Mouse (Mus musculus): ENCODE measurements around the gene Ppp2r3a. TPM values are rescaled to one million over a fixed set of nuclear protein-coding genes. Genes with fewer than 3 reads are reported as not detected.

Gene Ppp2r3a
- polyA plus RNA-seq, 1 experiment from 2014 or later: 23.5 TPM

GRCm38 (mm10) chr9:101245493-101245892 is 6.1 kb downstream of the Ppp2r3a start:
- WGBS: 91% methylated on average over 5 of the region's 5 CpGs
- Histone ChIP-seq H3K4me2 (replicated peaks; ENCODE audit: low read depth, low read length) (no peak overlapping the region), H3K4me1 (ENCODE audit: control insufficient read depth, insufficient read depth, low read length) (peaks cover 12% of the 10 kb centered on the region; the same call in 1 of the 2 replicates), H3K36me3 (ENCODE audit: control insufficient read depth, insufficient read depth, low read length) (no peaks in the 10 kb centered on the region), H3K9me3 (ENCODE audit: control insufficient read depth, low read length) (no peaks in the 10 kb centered on the region), H3K27ac (ENCODE audit: low read depth, low read length) (no peak overlapping the region), H3K27me3 (ENCODE audit: control insufficient read depth, insufficient read depth, low read length) (no peaks in the 10 kb centered on the region), H3K4me3 (ENCODE audit: low read length) (no peak overlapping the region), H3K9ac (ENCODE audit: low read depth, low read length) (no peak overlapping the region)
- no peak for ATAC-seq (ENCODE audit: low FRiP score, low TSS enrichment)

- no peak for ATAC-seq (ENCODE audit: low FRiP score, low TSS enrichment)
- Histone ChIP-seq H3K36me3 (ENCODE audit: control insufficient read depth, insufficient read depth, low read length) (no peaks in the 10 kb centered on the region), H3K4me1 (ENCODE audit: control insufficient read depth, insufficient read depth, low read length) (no peaks in the 10 kb centered on the region), H3K9ac (ENCODE audit: low read depth, low read length) (no peak overlapping the region), H3K4me2 (replicated peaks; ENCODE audit: low read depth, low read length) (no peak overlapping the region), H3K4me3 (ENCODE audit: low read length) (no peak overlapping the region), H3K9me3 (ENCODE audit: control insufficient read depth, low read length) (no peaks in the 10 kb centered on the region), H3K27me3 (ENCODE audit: control insufficient read depth, insufficient read depth, low read length) (no peaks in the 10 kb centered on the region), H3K27ac (ENCODE audit: low read depth, low read length) (no peak overlapping the region)
- WGBS: 60% methylated on average over 2 of the region's 2 CpGs
Measured at GRCm38 (mm10) chr9:101243711-101244110, 7.9 kb downstream of the Ppp2r3a start.

- 80% methylated on average over 3 of the region's 3 CpGs for WGBS
Measured at GRCm38 (mm10) chr9:101240161-101240560, 11.4 kb downstream of the Ppp2r3a start.

GRCm38 (mm10) chr9:101235786-101236185 is 15.8 kb downstream of the Ppp2r3a start:
- H3K27ac ChIP-seq (ENCODE audit: low read depth, low read length): no peak overlapping the region
- no peak overlapping the region for H3K9ac ChIP-seq (ENCODE audit: low read depth, low read length)
- H3K4me1 ChIP-seq (ENCODE audit: control insufficient read depth, insufficient read depth, low read length): no peaks in the 10 kb centered on the region
- H3K27me3 ChIP-seq (ENCODE audit: control insufficient read depth, insufficient read depth, low read length): no peaks in the 10 kb centered on the region
- 66% methylated on average over 2 of the region's 2 CpGs for WGBS
- no peak overlapping the region for H3K4me2 ChIP-seq (replicated peaks; ENCODE audit: low read depth, low read length)
- H3K36me3 ChIP-seq (ENCODE audit: control insufficient read depth, insufficient read depth, low read length): no peaks in the 10 kb centered on the region
- ATAC-seq (ENCODE audit: low FRiP score, low TSS enrichment): no peak
- no peak overlapping the region for H3K4me3 ChIP-seq (ENCODE audit: low read length)
- no peaks in the 10 kb centered on the region for H3K9me3 ChIP-seq (ENCODE audit: control insufficient read depth, low read length)

More at GRCm38 (mm10) chr9:101240161-101240560, 11.4 kb downstream of the Ppp2r3a start:
- no peaks in the 10 kb centered on the region for H3K36me3 ChIP-seq (ENCODE audit: control insufficient read depth, insufficient read depth, low read length)
- H3K4me2 ChIP-seq (replicated peaks; ENCODE audit: low read depth, low read length): no peak overlapping the region
- H3K9ac ChIP-seq (ENCODE audit: low read depth, low read length): no peak overlapping the region
- H3K4me3 ChIP-seq (ENCODE audit: low read length): no peak overlapping the region
- no peak for ATAC-seq (ENCODE audit: low FRiP score, low TSS enrichment)
- H3K27ac ChIP-seq (ENCODE audit: low read depth, low read length): no peak overlapping the region
- no peaks in the 10 kb centered on the region for H3K4me1 ChIP-seq (ENCODE audit: control insufficient read depth, insufficient read depth, low read length)
- H3K9me3 ChIP-seq (ENCODE audit: control insufficient read depth, low read length): no peaks in the 10 kb centered on the region
- H3K27me3 ChIP-seq (ENCODE audit: control insufficient read depth, insufficient read depth, low read length): no peaks in the 10 kb centered on the region

GRCm38 (mm10) chr9:101232034-101232433 is 19.6 kb downstream of the Ppp2r3a start:
- no peak overlapping the region for H3K9ac ChIP-seq (ENCODE audit: low read depth, low read length)
- no peak for ATAC-seq (ENCODE audit: low FRiP score, low TSS enrichment)
- no peak overlapping the region for H3K4me3 ChIP-seq (ENCODE audit: low read length)
- no peaks in the 10 kb centered on the region for H3K4me1 ChIP-seq (ENCODE audit: control insufficient read depth, insufficient read depth, low read length)
- no peak overlapping the region for H3K27ac ChIP-seq (ENCODE audit: low read depth, low read length)
- H3K36me3 ChIP-seq (ENCODE audit: control insufficient read depth, insufficient read depth, low read length): no peaks in the 10 kb centered on the region
- H3K9me3 ChIP-seq (ENCODE audit: control insufficient read depth, low read length): no peaks in the 10 kb centered on the region
- no peaks in the 10 kb centered on the region for H3K27me3 ChIP-seq (ENCODE audit: control insufficient read depth, insufficient read depth, low read length)
- no peak overlapping the region for H3K4me2 ChIP-seq (replicated peaks; ENCODE audit: low read depth, low read length)
- 65% methylated on average over 6 of the region's 6 CpGs for WGBS

- H3K4me1 ChIP-seq (ENCODE audit: control insufficient read depth, insufficient read depth, low read length): no peaks in the 10 kb centered on the region
- H3K4me3 ChIP-seq (ENCODE audit: low read length): no peak overlapping the region
- H3K9me3 ChIP-seq (ENCODE audit: control insufficient read depth, low read length): no peaks in the 10 kb centered on the region
- H3K27me3 ChIP-seq (ENCODE audit: control insufficient read depth, insufficient read depth, low read length): no peaks in the 10 kb centered on the region
- ATAC-seq (ENCODE audit: low FRiP score, low TSS enrichment): no peak
- no peak overlapping the region for H3K4me2 ChIP-seq (replicated peaks; ENCODE audit: low read depth, low read length)
- no peak overlapping the region for H3K27ac ChIP-seq (ENCODE audit: low read depth, low read length)
- H3K9ac ChIP-seq (ENCODE audit: low read depth, low read length): no peak overlapping the region
- H3K36me3 ChIP-seq (ENCODE audit: control insufficient read depth, insufficient read depth, low read length): no peaks in the 10 kb centered on the region
- 81% methylated on average over 3 of the region's 3 CpGs for WGBS
Measured at GRCm38 (mm10) chr9:101230028-101230427, 21.6 kb downstream of the Ppp2r3a start.

GRCm38 (mm10) chr9:101228892-101229291 is 22.7 kb downstream of the Ppp2r3a start:
- Histone ChIP-seq H3K9me3 (ENCODE audit: control insufficient read depth, low read length) (no peaks in the 10 kb centered on the region), H3K27me3 (ENCODE audit: control insufficient read depth, insufficient read depth, low read length) (no peaks in the 10 kb centered on the region), H3K9ac (ENCODE audit: low read depth, low read length) (no peak overlapping the region), H3K36me3 (ENCODE audit: control insufficient read depth, insufficient read depth, low read length) (no peaks in the 10 kb centered on the region), H3K27ac (ENCODE audit: low read depth, low read length) (no peak overlapping the region), H3K4me3 (ENCODE audit: low read length) (no peak overlapping the region), H3K4me2 (replicated peaks; ENCODE audit: low read depth, low read length) (no peak overlapping the region), H3K4me1 (ENCODE audit: control insufficient read depth, insufficient read depth, low read length) (no peaks in the 10 kb centered on the region)
- no peak for ATAC-seq (ENCODE audit: low FRiP score, low TSS enrichment)

GRCm38 (mm10) chr9:101207984-101208383 is 43.6 kb downstream of the Ppp2r3a start:
- ATAC-seq (ENCODE audit: low FRiP score, low TSS enrichment): no peak
- Histone ChIP-seq H3K36me3 (ENCODE audit: control insufficient read depth, insufficient read depth, low read length) (no peaks in the 10 kb centered on the region), H3K4me1 (ENCODE audit: control insufficient read depth, insufficient read depth, low read length) (no peaks in the 10 kb centered on the region), H3K9ac (ENCODE audit: low read depth, low read length) (no peak overlapping the region), H3K9me3 (ENCODE audit: control insufficient read depth, low read length) (no peaks in the 10 kb centered on the region), H3K4me3 (ENCODE audit: low read length) (no peak overlapping the region), H3K27ac (ENCODE audit: low read depth, low read length) (no peak overlapping the region), H3K4me2 (replicated peaks; ENCODE audit: low read depth, low read length) (no peak overlapping the region), H3K27me3 (ENCODE audit: control insufficient read depth, insufficient read depth, low read length) (no peaks in the 10 kb centered on the region)
- 57% methylated on average over 1 of the region's 1 CpGs for WGBS

- H3K9ac ChIP-seq (ENCODE audit: low read depth, low read length): no peak overlapping the region
- no peaks in the 10 kb centered on the region for H3K9me3 ChIP-seq (ENCODE audit: control insufficient read depth, low read length)
- 81% methylated on average over 4 of the region's 4 CpGs for WGBS
- ATAC-seq (ENCODE audit: low FRiP score, low TSS enrichment): no peak
- no peaks in the 10 kb centered on the region for H3K27me3 ChIP-seq (ENCODE audit: control insufficient read depth, insufficient read depth, low read length)
- H3K4me3 ChIP-seq (ENCODE audit: low read length): no peak overlapping the region
- no peaks in the 10 kb centered on the region for H3K36me3 ChIP-seq (ENCODE audit: control insufficient read depth, insufficient read depth, low read length)
- no peak overlapping the region for H3K27ac ChIP-seq (ENCODE audit: low read depth, low read length)
- no peaks in the 10 kb centered on the region for H3K4me1 ChIP-seq (ENCODE audit: control insufficient read depth, insufficient read depth, low read length)
- no peak overlapping the region for H3K4me2 ChIP-seq (replicated peaks; ENCODE audit: low read depth, low read length)
Measured at GRCm38 (mm10) chr9:101206516-101206915, 45.1 kb downstream of the Ppp2r3a start.

Measured in kidney, embryonic 14.5 days (tissue).